Mouse (Mus musculus): ENCODE results near the gene Olfr316. TPM values are rescaled to one million over a fixed set of nuclear protein-coding genes. Genes with fewer than 3 reads are reported as not detected.

The Olfr316 gene
- not detected for polyA plus RNA-seq (2017; shearing (Covaris generic))

GRCm38 (mm10) chr11:58752434-58752833 lies at the start of gene Olfr316:
Gene Olfr316, plus strand, starts transcription at chr11:58752734.

GRCm38 (mm10) chr11:58723914-58724313 lies 28.6 kb upstream of the Olfr316 start, which contains the start of gene Olfr318:
Gene Olfr318, minus strand, starts transcription at chr11:58724014.

GRCm38 (mm10) chr11:58738792-58739262 lies 13.7 kb upstream of the Olfr316 start, which contains the start of gene Olfr317:
Gene Olfr317, minus strand, starts transcription at chr11:58739212.

GRCm38 (mm10) chr11:58772888-58773287 lies 20.4 kb downstream of the Olfr316 start, which contains the start of gene Olfr315:
Gene Olfr315, plus strand, starts transcription at chr11:58773188.

GRCm38 (mm10) chr11:58782480-58783089 lies 30.1 kb downstream of the Olfr316 start, which contains the start of gene Olfr314:
Gene Olfr314, plus strand, starts transcription at chr11:58782952.

GRCm38 (mm10) chr11:58801558-58802228 lies 49.2 kb downstream of the Olfr316 start, which contains the start of gene Fam183b:
Gene Fam183b, minus strand, starts transcription at chr11:58801960.

Other genes with a start within 250 kb of the Olfr316 start
- 1 to 10 TPM in 1 of 2 experiments, not detected in 1; 3.3 TPM for gene Olfr330, start 217.9 kb upstream of the Olfr316 start, polyA plus RNA-seq (2017; shearing (Covaris generic))
- gene Olfr329-ps, start 206.3 kb upstream of the Olfr316 start, polyA plus RNA-seq (2017; shearing (Covaris generic)), result not detected
- 1 to 10 TPM in 1 of 2 experiments, not detected in 1; 1.3 TPM for gene Olfr328, start 197.1 kb upstream of the Olfr316 start, polyA plus RNA-seq (2017; shearing (Covaris generic))
- under 1 TPM; 0.24 to 0.29 TPM for gene Olfr224, start 182.2 kb upstream of the Olfr316 start, polyA plus RNA-seq (2017; shearing (Covaris generic))
- not detected for gene Olfr325, start 175.0 kb upstream of the Olfr316 start, polyA plus RNA-seq (2017; shearing (Covaris generic))
- gene Olfr324, start 157.6 kb upstream of the Olfr316 start, polyA plus RNA-seq (2017; shearing (Covaris generic)), result not detected
- gene 2210407C18Rik, start 136.7 kb upstream of the Olfr316 start, polyA plus RNA-seq (2017; shearing (Covaris generic)), result under 1 TPM in 1 of 2 experiments, not detected in 1; 0.66 TPM
- gene Olfr323, start 122.2 kb upstream of the Olfr316 start, polyA plus RNA-seq (2017; shearing (Covaris generic)), result not detected
- gene Trim58, start 112.3 kb upstream of the Olfr316 start, polyA plus RNA-seq (2017; shearing (Covaris generic)), result under 1 TPM; 0.07 to 0.29 TPM
- gene Olfr322, start 94.0 kb upstream of the Olfr316 start, polyA plus RNA-seq (2017; shearing (Covaris generic)), result not detected
- under 1 TPM in 1 of 2 experiments, not detected in 1; 0.48 TPM for gene Olfr320, start 71.6 kb upstream of the Olfr316 start, polyA plus RNA-seq (2017; shearing (Covaris generic))
- gene Olfr319, start 53.6 kb upstream of the Olfr316 start, polyA plus RNA-seq (2017; shearing (Covaris generic)), result under 1 TPM in 1 of 2 experiments, not detected in 1; 0.10 TPM
- under 1 TPM; 0.07 to 0.40 TPM for gene Olfr318, start 28.7 kb upstream of the Olfr316 start, polyA plus RNA-seq (2017; shearing (Covaris generic))
- gene Olfr317, start 13.5 kb upstream of the Olfr316 start, polyA plus RNA-seq (2017; shearing (Covaris generic)), result not detected
- gene Olfr315, start 20.5 kb downstream of the Olfr316 start, polyA plus RNA-seq (2017; shearing (Covaris generic)), result not detected
- gene Olfr314, start 30.2 kb downstream of the Olfr316 start, polyA plus RNA-seq (2017; shearing (Covaris generic)), result under 1 TPM in 1 of 2 experiments, not detected in 1; 0.39 TPM
- not detected for gene Fam183b, start 49.2 kb downstream of the Olfr316 start, polyA plus RNA-seq (2017; shearing (Covaris generic))
- not detected for gene Olfr313, start 62.3 kb downstream of the Olfr316 start, polyA plus RNA-seq (2017; shearing (Covaris generic))
- under 1 TPM in 1 of 2 experiments, not detected in 1; 0.10 TPM for gene Olfr312, start 76.5 kb downstream of the Olfr316 start, polyA plus RNA-seq (2017; shearing (Covaris generic))
- under 1 TPM; 0.12 to 0.17 TPM for gene Olfr311, start 86.5 kb downstream of the Olfr316 start, polyA plus RNA-seq (2017; shearing (Covaris generic))
- gene Gm12258, start 94.4 kb downstream of the Olfr316 start, polyA plus RNA-seq (2017; shearing (Covaris generic)), result 10 to 100 TPM in 1 of 2 experiments, 1 to 10 TPM in 1; 7.6 to 12.7 TPM
- gene 2810021J22Rik, start 114.5 kb downstream of the Olfr316 start, polyA plus RNA-seq (2017; shearing (Covaris generic)), result 10 to 100 TPM in 1 of 2 experiments, 1 to 10 TPM in 1; 6.5 to 10.4 TPM
- gene Zfp39, start 151.5 kb downstream of the Olfr316 start, polyA plus RNA-seq (2017; shearing (Covaris generic)), result 10 to 100 TPM; 10.1 to 11.1 TPM
- under 1 TPM; 0.04 to 0.98 TPM for gene Btnl10, start 165.2 kb downstream of the Olfr316 start, polyA plus RNA-seq (2017; shearing (Covaris generic))
- 100 to 1,000 TPM; 265 to 350 TPM for gene Rnf187, start 186.2 kb downstream of the Olfr316 start, polyA plus RNA-seq (2017; shearing (Covaris generic))
- 10 to 100 TPM; 19.5 to 31.1 TPM for gene Hist3h2ba, start 196.2 kb downstream of the Olfr316 start, polyA plus RNA-seq (2017; shearing (Covaris generic))
- gene Hist3h2a, start 202.0 kb downstream of the Olfr316 start, polyA plus RNA-seq (2017; shearing (Covaris generic)), result 10 to 100 TPM; 17.6 to 36.4 TPM
- gene Trim17, start 202.0 kb downstream of the Olfr316 start, polyA plus RNA-seq (2017; shearing (Covaris generic)), result 1 to 10 TPM in 1 of 2 experiments, under 1 TPM in 1; 0.16 to 2.8 TPM
- gene Trim11, start 225.4 kb downstream of the Olfr316 start, polyA plus RNA-seq (2017; shearing (Covaris generic)), result 10 to 100 TPM; 46.7 to 64.0 TPM